Mouse (Mus musculus): Measurements from ENCODE around the gene Atrnl1. TPM values are rescaled to one million over a fixed set of nuclear protein-coding genes. Genes with fewer than 3 reads are reported as not detected.

Atrnl1 gene
- polyA plus RNA-seq, 1 experiment from 2014 or later: 3.9 TPM

DNA sequence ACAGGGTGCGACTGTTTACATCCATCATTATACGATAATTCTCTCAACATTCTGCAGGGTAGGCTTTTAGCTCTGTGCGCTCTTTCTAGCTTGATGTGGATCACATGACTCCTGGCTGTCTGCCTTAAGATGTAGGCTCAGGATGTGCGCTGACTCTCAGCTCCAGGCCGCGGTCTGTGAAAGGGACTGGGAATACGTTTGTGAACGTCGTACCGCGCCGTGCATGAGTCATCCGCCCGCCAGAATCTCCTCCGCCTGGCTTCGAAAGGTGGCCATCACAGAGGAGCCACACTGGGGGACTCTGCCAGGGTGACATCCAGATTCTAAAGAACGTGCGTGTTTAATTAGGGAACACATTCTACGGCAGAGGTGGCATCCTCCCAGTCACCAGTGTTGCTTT is 471.9 kb downstream of the Atrnl1 start:
- no peaks in the 10 kb centered on the region for H3K4me1 ChIP-seq (replicated peaks; ENCODE audit: control insufficient read depth, insufficient read depth)
- H3K36me3 ChIP-seq (ENCODE audit: control insufficient read depth, insufficient read depth, low read length): no peaks in the 10 kb centered on the region
- TF ChIP-seq EP300 (optimal IDR thresholded peaks at IDR 0.05) (no peak), CTCF (IDR thresholded peaks at IDR 0.05; ENCODE audit: low read depth) (no peak)
- DNase-seq (ENCODE audit: low spot score) (no peak), ATAC-seq (ENCODE audit: low FRiP score, low TSS enrichment) (no peak)
- H3K4me2 ChIP-seq (replicated peaks; ENCODE audit: low read depth): no peak overlapping the region
- no peak overlapping the region for H3K9ac ChIP-seq (ENCODE audit: low read length)
- no peak overlapping the region for H3K4me3 ChIP-seq (ENCODE audit: low read depth, low read length)
- H3K27me3 ChIP-seq (ENCODE audit: control insufficient read depth, insufficient read depth, low read length): no peaks in the 10 kb centered on the region
- no peak overlapping the region for H3K27ac ChIP-seq (replicated peaks)
- H3K9me3 ChIP-seq (ENCODE audit: control insufficient read depth, low read length): no peaks in the 10 kb centered on the region
- 94% methylated on average over 19 of the region's 19 CpGs for WGBS

DNA sequence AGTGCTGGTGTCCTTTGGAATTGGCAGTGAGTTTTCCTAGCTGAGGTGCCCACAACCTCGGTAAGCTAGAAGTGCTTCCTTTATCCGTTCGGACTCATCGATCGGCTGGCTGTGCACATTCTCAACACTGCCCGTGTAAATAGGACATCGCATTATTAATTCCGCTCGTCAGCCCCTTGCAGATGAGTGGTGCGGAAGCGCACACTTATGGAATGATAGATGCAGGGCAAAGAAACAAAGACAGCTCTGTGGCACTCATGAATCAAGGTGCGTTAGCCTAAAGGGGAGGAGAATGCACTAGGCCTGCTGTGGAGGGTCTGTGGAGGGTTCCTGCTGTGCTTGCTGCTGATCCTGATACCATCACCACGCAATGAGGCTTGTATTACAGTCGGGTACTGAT is 474.0 kb downstream of the Atrnl1 start:
- Histone ChIP-seq H3K27me3 (ENCODE audit: control insufficient read depth, insufficient read depth, low read length) (no peaks in the 10 kb centered on the region), H3K4me3 (ENCODE audit: low read depth, low read length) (no peak overlapping the region), H3K27ac (replicated peaks) (no peak overlapping the region), H3K9ac (ENCODE audit: low read length) (no peak overlapping the region), H3K4me1 (replicated peaks; ENCODE audit: control insufficient read depth, insufficient read depth) (no peaks in the 10 kb centered on the region), H3K4me2 (replicated peaks; ENCODE audit: low read depth) (no peak overlapping the region), H3K9me3 (ENCODE audit: control insufficient read depth, low read length) (no peaks in the 10 kb centered on the region), H3K36me3 (ENCODE audit: control insufficient read depth, insufficient read depth, low read length) (no peaks in the 10 kb centered on the region)
- TF ChIP-seq CTCF (IDR thresholded peaks at IDR 0.05; ENCODE audit: low read depth) (no peak), EP300 (optimal IDR thresholded peaks at IDR 0.05) (no peak)
- ATAC-seq (ENCODE audit: low FRiP score, low TSS enrichment) (no peak), DNase-seq (ENCODE audit: low spot score) (no peak)
- WGBS: 94% methylated on average over 14 of the region's 14 CpGs

DNA sequence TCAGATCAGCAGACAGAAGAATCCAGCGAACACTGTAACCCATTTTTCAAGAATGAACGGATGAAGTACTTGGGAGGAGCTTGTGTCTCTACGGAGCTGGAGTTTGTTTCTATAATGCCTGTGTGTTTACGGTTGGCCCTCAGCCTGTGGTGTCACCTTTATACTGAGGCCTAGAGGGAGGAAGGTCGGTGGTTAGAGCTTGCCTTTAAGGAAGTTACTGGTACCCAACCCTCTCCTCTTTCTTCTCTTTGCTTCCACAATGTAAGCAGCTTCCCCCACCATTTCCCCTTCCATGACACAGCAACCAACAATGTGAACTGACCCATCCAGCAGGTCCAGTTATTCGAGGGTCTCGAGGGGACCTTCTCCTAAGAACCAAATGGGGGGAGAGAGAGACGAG is 475.9 kb downstream of the Atrnl1 start:
- no peak for TF ChIP-seq CTCF (IDR thresholded peaks at IDR 0.05; ENCODE audit: low read depth)
- TF ChIP-seq EP300 (optimal IDR thresholded peaks at IDR 0.05): no peak
- WGBS: 81% methylated on average over 8 of the region's 8 CpGs
- no peak overlapping the region for H3K4me2 ChIP-seq (replicated peaks; ENCODE audit: low read depth)
- no peaks in the 10 kb centered on the region for H3K27me3 ChIP-seq (ENCODE audit: control insufficient read depth, insufficient read depth, low read length)
- no peak for DNase-seq (ENCODE audit: low spot score)
- H3K4me3 ChIP-seq (ENCODE audit: low read depth, low read length): no peak overlapping the region
- ATAC-seq (ENCODE audit: low FRiP score, low TSS enrichment): no peak
- no peaks in the 10 kb centered on the region for H3K9me3 ChIP-seq (ENCODE audit: control insufficient read depth, low read length)
- H3K4me1 ChIP-seq (replicated peaks; ENCODE audit: control insufficient read depth, insufficient read depth): no peaks in the 10 kb centered on the region
- H3K36me3 ChIP-seq (ENCODE audit: control insufficient read depth, insufficient read depth, low read length): no peaks in the 10 kb centered on the region
- H3K9ac ChIP-seq (ENCODE audit: low read length): no peak overlapping the region
- no peak overlapping the region for H3K27ac ChIP-seq (replicated peaks)

DNA sequence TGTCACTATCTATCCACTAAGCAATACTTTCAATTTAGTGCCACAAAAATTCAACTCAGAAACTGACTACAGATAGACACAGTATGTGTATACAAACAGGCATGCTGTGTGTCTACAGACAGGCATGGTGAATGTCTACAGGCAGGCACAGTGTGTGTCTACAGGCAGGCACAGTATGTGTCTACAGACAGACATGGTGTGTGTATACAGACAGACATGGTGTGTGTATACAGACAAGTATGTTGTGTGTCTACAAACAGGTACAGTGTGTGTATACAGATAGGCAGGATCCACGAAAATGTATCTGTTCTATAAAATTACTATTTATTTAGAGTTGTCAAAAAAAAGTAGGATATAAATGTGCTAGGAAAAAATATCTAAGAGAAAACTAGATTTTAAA is 477.1 kb downstream of the Atrnl1 start:
- Histone ChIP-seq H3K9me3 (ENCODE audit: control insufficient read depth, low read length) (no peaks in the 10 kb centered on the region), H3K36me3 (ENCODE audit: control insufficient read depth, insufficient read depth, low read length) (no peaks in the 10 kb centered on the region), H3K27ac (replicated peaks) (no peak overlapping the region), H3K4me1 (replicated peaks; ENCODE audit: control insufficient read depth, insufficient read depth) (no peaks in the 10 kb centered on the region), H3K4me2 (replicated peaks; ENCODE audit: low read depth) (no peak overlapping the region), H3K27me3 (ENCODE audit: control insufficient read depth, insufficient read depth, low read length) (no peaks in the 10 kb centered on the region), H3K9ac (ENCODE audit: low read length) (no peak overlapping the region), H3K4me3 (ENCODE audit: low read depth, low read length) (no peak overlapping the region)
- DNase-seq (ENCODE audit: low spot score) (no peak), ATAC-seq (ENCODE audit: low FRiP score, low TSS enrichment) (no peak)
- WGBS: 74% methylated on average over 1 of the region's 1 CpGs
- TF ChIP-seq CTCF (IDR thresholded peaks at IDR 0.05; ENCODE audit: low read depth) (no peak), EP300 (optimal IDR thresholded peaks at IDR 0.05) (no peak)

DNA sequence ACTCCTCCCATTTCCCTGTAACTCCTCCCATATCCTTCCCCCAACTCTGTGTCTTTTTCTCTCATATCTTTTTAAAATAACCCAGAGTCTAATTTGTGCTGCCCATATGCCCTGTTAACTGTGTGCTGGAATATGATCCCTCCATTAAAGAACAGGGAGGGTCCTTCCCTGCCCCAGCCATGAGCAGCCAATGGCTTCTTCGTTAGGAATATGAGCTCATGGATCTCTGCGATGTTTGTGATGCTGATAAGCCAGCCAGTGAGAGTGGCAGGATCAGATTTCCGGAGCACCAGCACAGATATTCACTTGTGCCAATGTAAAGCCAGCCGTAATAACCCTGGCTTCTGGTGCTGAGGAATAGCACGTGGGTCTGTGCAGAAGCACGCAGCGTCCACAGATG is 477.6 kb downstream of the Atrnl1 start:
- WGBS: 32% methylated on average over 7 of the region's 7 CpGs
- no peak for TF ChIP-seq EP300 (optimal IDR thresholded peaks at IDR 0.05)
- TF ChIP-seq CTCF (IDR thresholded peaks at IDR 0.05; ENCODE audit: low read depth): no peak
- H3K4me3 ChIP-seq (ENCODE audit: low read depth, low read length): no peak overlapping the region
- no peaks in the 10 kb centered on the region for H3K9me3 ChIP-seq (ENCODE audit: control insufficient read depth, low read length)
- no peak overlapping the region for H3K27ac ChIP-seq (replicated peaks)
- no peaks in the 10 kb centered on the region for H3K4me1 ChIP-seq (replicated peaks; ENCODE audit: control insufficient read depth, insufficient read depth)
- H3K36me3 ChIP-seq (ENCODE audit: control insufficient read depth, insufficient read depth, low read length): no peaks in the 10 kb centered on the region
- no peaks in the 10 kb centered on the region for H3K27me3 ChIP-seq (ENCODE audit: control insufficient read depth, insufficient read depth, low read length)
- ATAC-seq (ENCODE audit: low FRiP score, low TSS enrichment) (no peak), DNase-seq (ENCODE audit: low spot score) (no peak)
- H3K4me2 ChIP-seq (replicated peaks; ENCODE audit: low read depth): no peak overlapping the region
- no peak overlapping the region for H3K9ac ChIP-seq (ENCODE audit: low read length)

DNA sequence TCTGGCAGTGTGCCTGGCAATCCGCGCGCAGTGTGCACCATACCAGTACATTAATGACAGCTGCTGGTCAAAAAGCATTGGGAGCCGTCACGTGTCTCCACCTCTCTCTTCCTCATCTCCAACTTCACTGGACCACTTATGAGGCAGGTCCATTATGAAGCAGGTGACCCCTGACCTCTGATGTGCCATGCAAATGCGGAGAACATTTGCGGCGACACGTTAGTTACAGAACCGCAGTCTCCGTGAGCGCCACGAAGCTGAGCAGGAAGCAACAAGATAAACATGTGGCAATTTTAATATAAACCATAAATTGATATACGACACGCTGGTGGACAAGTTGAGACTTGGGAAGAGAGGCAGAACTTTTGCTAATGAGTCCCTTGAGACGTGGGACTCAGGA is 481.1 kb downstream of the Atrnl1 start:
- Histone ChIP-seq H3K4me2 (replicated peaks; ENCODE audit: low read depth) (no peak overlapping the region), H3K9me3 (ENCODE audit: control insufficient read depth, low read length) (no peaks in the 10 kb centered on the region), H3K4me1 (replicated peaks; ENCODE audit: control insufficient read depth, insufficient read depth) (no peaks in the 10 kb centered on the region), H3K27ac (replicated peaks) (no peak overlapping the region), H3K27me3 (ENCODE audit: control insufficient read depth, insufficient read depth, low read length) (no peaks in the 10 kb centered on the region), H3K9ac (ENCODE audit: low read length) (no peak overlapping the region), H3K4me3 (ENCODE audit: low read depth, low read length) (no peak overlapping the region), H3K36me3 (ENCODE audit: control insufficient read depth, insufficient read depth, low read length) (no peaks in the 10 kb centered on the region)
- 78% methylated on average over 16 of the region's 16 CpGs for WGBS
- no peak for DNase-seq (ENCODE audit: low spot score)
- TF ChIP-seq EP300 (optimal IDR thresholded peaks at IDR 0.05): no peak
- no peak for TF ChIP-seq CTCF (IDR thresholded peaks at IDR 0.05; ENCODE audit: low read depth)
- no peak for ATAC-seq (ENCODE audit: low FRiP score, low TSS enrichment)

Data from stomach, postnatal 0 days (tissue).